Mouse (Mus musculus) lung, postnatal 0 days (tissue): ENCODE measurements around the gene Clba1.

Experiments
- CTCF ChIP-seq: IDR thresholded peaks from 2 replicates; pipeline ENCODE4 v1.5.1; 2016; ENCODE audit warnings: antibody characterized with exemption, mild to moderate bottlenecking
- EP300 ChIP-seq: IDR thresholded peaks from 2 replicates; pipeline ENCODE4 v1.6.1; 2016; ENCODE audit warnings: antibody characterized with exemption, mild to moderate bottlenecking, control low read depth

GRCm38 (mm10) chr12:112764991-112765390, 43.7 kb upstream of the Clba1 start:
- no peak for TF ChIP-seq CTCF
- TF ChIP-seq EP300: no peak
